Mouse (Mus musculus): ENCODE data around the gene Taf1c.
A peak's percentile ranks its signal among the peaks of the same experiment; 100 is the strongest.

The Taf1c gene

GRCm38 (mm10) chr8:119623061-119623460 lies 18.0 kb upstream of the Taf1c start:
- no peak for DNase-seq (ENCODE audit: low spot score)

DNA sequence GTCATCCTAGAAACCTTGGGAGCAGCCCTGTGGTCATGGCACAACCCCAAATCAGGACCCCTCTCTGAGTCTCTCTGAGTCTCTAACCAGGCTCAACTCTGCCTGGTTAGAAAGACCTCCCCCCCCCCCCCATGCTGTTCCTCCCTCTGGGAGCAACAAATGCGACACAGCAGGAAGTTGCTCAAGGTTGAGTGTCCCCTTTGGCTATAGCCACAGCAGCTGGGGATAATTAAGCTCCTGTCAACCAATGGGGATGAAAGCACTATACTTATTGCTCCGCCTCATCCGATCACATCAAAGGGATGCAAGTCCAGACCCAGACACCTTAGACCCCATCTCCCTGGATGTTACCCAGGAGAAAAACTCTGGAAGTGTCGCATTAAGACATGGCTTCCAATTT lies 17.5 kb upstream of the Taf1c start:
- no peak for DNase-seq (ENCODE audit: low spot score)

DNA sequence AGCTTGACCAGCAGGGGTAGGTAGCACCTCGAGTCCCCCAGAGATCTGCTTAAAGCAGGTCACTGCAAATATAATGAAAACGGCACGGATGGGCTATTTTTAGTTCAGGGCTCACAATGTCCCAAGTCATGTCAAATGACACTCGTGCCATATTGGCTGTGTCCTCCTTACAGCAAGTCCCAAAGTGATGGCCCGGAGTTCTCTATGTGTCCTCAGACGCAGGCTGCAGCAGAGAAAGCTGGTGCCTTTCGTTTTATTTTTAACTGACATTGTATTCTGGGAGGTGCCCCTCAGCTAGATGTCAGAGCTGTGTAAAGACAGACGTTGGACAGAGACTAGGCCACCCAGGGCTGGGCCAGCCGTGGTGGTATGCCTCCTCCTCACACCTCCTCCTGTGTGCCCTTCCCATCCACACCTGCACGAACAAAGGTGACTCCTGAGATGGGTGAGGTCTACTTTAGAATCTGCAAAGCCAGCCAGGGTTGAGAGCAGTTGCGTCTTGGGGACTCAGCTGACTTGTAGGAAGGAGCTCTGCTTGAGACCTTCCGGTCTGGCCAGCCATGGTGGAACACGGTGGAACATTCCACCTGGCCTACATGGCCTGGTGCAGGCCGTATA lies 15.9 kb upstream of the Taf1c start:
- no peak for DNase-seq (ENCODE audit: low spot score)

DNA sequence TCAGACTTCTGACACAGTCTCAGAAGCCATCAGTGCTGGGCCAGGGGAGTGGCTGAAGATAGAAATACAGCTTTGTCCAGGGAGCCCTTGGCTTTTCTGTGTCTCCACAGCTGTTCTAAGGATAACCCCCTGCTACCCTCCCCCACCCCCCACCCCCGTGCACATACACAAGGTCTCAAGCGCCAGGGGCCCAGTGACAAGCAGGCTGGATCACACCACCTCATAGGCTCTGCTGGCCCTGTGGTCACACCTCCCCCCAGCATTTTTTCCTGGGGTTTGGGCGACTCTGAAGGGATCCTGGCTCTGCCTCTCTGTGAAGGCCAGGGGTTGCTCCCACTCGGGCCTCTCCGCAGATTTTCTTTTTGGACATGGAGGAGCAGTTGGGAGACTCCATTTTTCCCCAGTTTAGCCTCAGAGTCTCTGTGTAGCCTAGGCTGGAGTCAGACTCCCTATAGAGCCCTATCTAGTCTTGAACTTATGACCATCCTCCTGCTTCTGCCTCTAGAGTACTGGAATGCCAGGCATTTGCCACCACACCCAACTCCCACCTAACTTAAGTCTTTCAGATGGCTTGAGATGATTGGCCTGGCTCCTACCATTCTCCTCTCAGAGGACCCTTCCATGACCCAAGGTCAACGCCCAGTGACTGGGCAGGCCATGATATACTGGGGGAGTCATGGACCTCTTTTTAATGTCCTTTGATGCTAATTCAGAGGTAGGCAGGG lies 15.3 kb upstream of the Taf1c start:
- no peak for DNase-seq (ENCODE audit: low spot score)

DNA sequence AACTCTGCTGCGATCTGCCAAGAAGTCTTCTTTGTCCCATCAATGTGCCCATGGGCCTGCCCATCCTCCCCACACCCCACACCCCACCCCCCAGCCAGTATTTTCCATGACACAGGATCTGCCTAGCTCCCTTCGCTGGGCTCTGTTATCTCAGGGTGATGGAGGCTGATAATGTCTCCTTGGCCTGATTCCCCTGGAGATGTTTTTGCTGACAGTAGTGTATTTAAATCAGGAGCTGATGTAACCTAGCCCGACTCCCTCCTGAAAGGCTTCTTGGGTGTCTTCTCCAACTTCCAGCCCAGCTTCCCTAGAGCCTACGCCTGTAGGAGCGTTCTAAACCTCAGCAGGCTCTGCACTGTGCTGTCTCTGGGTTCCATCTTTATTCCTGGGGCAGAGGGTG lies 13.9 kb upstream of the Taf1c start:
- no peak for DNase-seq (ENCODE audit: low spot score)

GRCm38 (mm10) chr8:119617586-119617985 lies 12.6 kb upstream of the Taf1c start:
- DNase-seq (ENCODE audit: low spot score), result no peak

DNA sequence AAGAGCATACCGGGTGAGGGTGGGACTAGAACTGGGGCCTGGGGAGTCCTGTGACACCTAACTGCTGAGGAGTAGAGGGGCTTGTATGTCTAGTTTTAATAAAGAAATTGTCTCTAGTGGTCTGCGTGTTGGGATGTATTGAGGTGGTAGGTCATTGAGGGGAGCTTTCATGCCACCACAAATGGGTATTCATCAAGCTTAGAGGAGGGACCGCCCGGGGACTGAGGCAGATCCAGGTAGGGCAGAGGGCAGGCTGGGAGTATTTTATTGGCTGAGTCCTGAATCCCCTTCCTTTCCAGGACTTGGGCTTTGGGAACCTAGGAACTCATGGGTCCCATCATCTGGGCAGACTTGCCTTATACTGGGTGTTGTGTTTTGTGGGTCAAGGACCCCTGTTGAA lies 11.8 kb upstream of the Taf1c start:
- no peak for DNase-seq (ENCODE audit: low spot score)

GRCm38 (mm10) chr8:119616358-119616757 lies 11.3 kb upstream of the Taf1c start:
- no peak for DNase-seq (ENCODE audit: low spot score)

DNA sequence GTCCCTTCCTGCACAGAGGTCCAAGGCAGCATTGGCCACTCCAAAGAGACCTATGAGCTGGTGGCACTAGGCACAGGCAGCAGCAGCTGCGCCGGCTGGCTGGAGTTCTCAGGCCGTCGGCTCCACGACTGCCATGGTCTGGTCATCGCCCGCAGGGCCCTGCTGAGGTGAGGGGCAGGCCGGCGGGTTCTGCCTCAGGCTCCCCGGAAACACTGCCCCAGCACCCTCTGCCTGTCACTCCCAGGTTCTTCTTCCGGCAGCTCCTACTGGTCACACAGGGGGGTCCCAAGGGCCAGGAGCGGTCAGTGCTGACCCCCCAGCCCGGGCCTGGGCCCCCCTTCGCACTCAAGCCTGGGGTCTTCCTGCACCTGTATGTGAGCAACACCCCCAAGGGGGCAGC lies 10.1 kb upstream of the Taf1c start:
- no peak for DNase-seq (ENCODE audit: low spot score)

DNA sequence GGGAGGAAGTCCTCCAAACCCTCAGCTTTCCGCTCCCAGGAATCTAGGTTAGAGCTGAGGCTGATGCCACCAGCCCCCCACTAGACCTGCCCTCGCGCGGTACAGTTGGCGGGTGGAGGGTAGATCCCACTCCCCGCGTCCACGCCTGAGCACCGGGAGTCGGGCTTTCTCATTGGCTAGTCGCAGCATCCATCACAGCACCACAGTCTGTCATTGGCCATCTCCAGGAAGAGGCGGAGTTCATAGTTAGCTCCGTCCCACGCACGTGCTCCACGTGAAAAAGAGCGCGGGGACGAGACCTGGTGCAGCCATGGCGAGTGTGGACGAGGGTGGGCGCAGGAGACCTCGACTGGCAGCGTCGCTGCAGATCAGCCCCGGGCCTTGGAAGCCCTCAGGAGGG lies 7.4 kb upstream of the Taf1c start, which contains the start of gene Adad2:
Gene Adad2 (plus strand): TSS at position 277 of the 400 bp plus-strand sequence.
- no peak for DNase-seq (ENCODE audit: low spot score)

GRCm38 (mm10) chr8:119606224-119606623 lies 1.2 kb upstream of the Taf1c start:
- DNase-seq (ENCODE audit: low spot score), result no peak

DNA sequence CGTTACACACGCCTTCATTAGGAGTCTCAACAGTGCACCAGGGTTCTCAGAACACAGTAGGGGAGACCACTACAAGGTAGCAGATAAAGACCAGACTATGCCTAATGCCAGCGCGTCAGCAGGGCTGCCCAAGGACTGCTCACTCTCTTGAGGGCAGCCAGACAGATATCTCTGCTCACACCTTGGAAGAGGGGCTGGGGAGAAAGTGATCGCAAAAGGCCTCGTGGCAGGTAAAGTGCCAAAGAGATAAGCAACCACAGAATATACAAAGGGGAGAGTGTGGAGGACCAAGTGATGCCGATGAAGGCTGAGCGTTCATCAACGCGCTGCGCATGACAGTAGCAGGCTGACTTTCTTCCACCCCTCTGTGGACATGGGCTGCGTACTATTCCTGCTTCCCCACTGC lies 621 bp downstream of the Taf1c start:
- DNase-seq (ENCODE audit: low spot score), result no peak

GRCm38 (mm10) chr8:119603771-119604170 lies 1.3 kb downstream of the Taf1c start:
- no peak for DNase-seq (ENCODE audit: low spot score)

- DNase-seq (ENCODE audit: low spot score), result no peak
Observed at GRCm38 (mm10) chr8:119591456-119591855, 13.6 kb downstream of the Taf1c start.

- DNase-seq (ENCODE audit: low spot score), result no peak
Observed at GRCm38 (mm10) chr8:119590348-119590747, 14.7 kb downstream of the Taf1c start.

DNA sequence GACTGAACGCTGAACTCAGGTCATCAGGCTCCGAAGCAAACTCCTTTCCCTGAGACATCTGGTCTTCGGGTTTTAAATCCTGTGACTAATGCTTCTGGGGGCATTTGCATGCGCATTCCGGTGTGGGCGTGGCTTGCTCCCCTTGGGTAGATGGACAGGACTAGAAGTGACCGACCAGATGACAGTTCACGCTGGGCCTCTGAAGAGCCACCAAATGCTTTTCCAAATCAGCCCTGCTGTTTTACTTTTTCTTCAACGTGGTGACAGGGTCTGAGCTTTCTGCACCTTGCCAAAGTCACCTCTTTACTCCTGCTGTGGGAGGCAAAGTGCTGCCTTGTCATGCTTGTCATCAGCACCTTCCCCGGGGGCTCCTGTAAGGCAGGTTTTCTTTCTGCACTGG lies 16.2 kb downstream of the Taf1c start:
- DNase-seq (ENCODE audit: low spot score), result no peak

GRCm38 (mm10) chr8:119588321-119588720 lies 16.7 kb downstream of the Taf1c start:
- no peak for DNase-seq (ENCODE audit: low spot score)

- no peak for DNase-seq (ENCODE audit: low spot score)
Observed at GRCm38 (mm10) chr8:119585901-119586300, 19.1 kb downstream of the Taf1c start.

DNA sequence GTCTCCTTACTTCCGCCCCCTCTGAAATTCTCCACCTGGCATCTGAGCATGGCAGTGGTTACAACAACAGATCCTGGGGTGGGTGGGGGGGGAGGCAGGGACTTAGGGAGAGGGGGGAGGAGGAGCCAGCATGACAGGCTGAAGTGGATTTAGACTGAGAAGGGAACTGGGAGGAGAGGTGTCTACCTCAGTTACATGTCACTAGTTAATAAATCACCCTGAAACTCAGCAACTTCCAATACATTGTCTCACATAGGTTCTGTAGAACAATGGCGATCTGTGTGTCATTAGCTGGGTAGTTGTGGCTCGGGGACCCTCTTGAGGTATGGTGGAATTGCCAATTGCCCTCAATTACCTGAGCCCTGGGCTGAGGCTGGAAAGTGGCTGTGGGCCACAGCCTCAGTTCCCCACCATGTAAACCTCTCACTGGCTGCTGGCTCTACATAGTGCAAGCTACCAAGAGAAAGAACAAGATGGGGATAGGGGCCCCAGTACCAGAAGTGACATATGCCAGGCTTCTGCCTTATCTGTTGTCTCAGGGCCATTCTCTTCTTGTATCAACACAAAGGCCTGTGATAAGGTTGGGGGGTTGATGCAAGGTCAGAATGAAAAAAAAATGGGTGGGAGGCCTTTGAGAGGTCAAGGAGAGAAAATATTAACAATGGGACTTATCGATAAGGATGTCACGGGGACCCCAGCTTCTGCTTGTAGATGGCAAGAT lies 24.4 kb downstream of the Taf1c start:
- DNase-seq (ENCODE audit: low spot score), result no peak

DNA sequence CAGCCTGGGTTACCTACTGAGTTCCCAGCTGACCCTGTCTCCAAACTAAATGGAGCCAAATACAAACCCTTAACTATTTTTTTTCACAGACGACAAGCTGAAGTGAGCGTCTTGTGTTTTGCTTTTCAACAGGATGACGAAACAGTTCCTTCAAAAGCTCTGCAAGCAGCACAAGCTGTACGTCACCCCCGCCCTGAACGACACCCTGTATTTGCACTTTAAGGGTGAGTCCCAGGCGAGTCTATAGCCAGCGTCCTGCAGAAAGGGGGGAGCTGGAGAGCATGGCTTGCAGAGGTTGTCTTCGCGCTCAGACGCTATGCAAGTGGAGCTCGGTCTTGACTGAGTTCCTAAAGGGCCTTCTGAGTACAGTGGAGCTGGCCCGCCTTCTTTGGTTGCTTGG lies 25.9 kb downstream of the Taf1c start:
- DNase-seq (ENCODE audit: low spot score), result no peak

DNA sequence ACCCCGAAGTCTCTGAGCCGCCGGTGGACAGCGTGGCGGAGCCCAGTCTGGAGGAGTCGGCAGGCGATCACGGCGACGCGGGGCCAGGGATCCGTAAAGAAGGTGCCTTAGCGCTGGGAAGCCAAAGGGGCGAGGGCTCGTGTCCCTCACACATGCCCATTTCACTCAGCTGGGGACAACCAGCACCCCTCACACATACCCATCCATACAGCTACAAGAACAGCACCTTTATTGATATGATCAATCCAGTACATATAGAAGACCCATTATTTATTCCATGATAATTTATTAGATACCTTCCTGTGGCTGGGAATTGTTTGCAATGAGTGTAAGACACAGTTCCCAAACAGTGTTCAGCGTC lies 29.7 kb downstream of the Taf1c start:
- no peak for DNase-seq (ENCODE audit: low spot score)

DNA sequence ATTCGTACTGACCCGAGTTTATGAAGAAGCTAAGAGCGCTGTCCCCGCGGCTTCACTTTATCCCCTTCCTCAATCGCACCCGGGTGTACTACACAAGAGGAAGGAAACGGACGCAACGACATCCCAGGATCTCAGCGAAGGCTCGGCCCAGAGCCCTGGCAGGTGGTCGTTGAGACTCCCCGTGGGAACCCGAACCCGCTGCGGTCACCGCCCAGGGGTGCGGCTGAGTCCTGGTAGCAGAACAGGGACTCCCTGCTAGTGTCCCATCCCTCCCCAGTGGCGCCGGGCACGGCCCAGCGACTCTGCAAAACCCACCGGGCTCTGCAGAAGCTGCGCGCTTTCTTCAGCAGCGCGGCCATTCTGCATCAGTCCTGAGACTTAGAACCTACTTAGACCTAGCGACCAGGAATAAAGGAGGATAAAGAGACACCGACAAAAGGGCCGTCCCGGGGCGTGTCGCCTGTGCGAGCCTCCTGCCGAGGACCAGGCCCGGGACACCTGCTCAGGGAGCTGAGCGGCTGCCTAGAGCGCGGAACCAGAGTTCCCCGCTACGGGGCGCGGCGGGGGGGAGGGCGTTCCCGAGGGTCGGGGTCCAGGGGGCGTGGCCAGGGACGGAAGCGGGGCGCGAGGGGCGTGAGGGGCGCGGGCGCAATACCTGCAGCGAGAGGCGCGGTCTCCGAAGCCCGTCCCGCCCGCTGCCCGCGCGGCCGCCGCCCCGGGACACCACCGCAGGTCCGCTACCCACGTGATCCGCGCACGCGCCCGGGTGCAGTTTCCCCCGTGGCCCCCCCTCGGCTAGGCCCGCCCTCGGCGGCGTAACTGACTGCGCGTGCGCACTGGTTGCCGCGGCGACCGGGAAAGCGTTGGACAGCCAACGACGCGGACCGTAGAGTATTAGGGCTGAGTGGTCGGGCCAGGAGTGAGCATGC lies 30.3 kb downstream of the Taf1c start, which contains the start of the genes Hsdl1 and Dnaaf1:
Gene Hsdl1 (minus strand): TSS at position 747 of the 929 bp plus-strand sequence.
Gene Dnaaf1 (plus strand): TSS at position 799 of the 929 bp plus-strand sequence.
- peak; percentile 94 for DNase-seq (ENCODE audit: low spot score)

All from layer of hippocampus, adult 11-12 months (tissue).